ENCODE assay signal across 13 mouse cellular contexts in genomic region chr2:93961716-93962115, GRCm38 (mm10). TPM values are rescaled to one million over a fixed set of nuclear protein-coding genes. Genes with fewer than 3 reads are reported as not detected.
A peak's percentile ranks its signal among the peaks of the same experiment; 100 is the strongest.
DNase-seq lines count a peak whose midpoint lies in the region; ATAC-seq lines count a peak whose summit lies in the region.
"Had no signal": no experiment of that assay in that cellular context is flagged by ENCODE, and none has a peak within 500 bp of the region (broad histone marks: within the 10 kb centered on the region; RNA-seq: fewer than 3 reads in every experiment).

No protein-coding gene starts in this region.

- H3K4me3 ChIP-seq in kidney, embryonic 16.5 days (ENCODE audit: low read length), result no peak overlapping the region
- H3K4me3 ChIP-seq in hindbrain, embryonic 13.5 days, result no peak overlapping the region
- H3K4me3 ChIP-seq: neural tube, embryonic 12.5 days had no signal

- H3K36me3 ChIP-seq in kidney, embryonic 16.5 days (ENCODE audit: insufficient read depth, low read length), result no peaks in the 10 kb centered on the region
- no peaks in the 10 kb centered on the region for H3K36me3 ChIP-seq in hindbrain, embryonic 13.5 days
- H3K36me3 ChIP-seq: neural tube, embryonic 12.5 days had no signal

- peaks cover 14% of the 10 kb centered on the region for H3K27me3 ChIP-seq in kidney, embryonic 16.5 days (ENCODE audit: insufficient read depth, low read length)
- H3K27me3 ChIP-seq in hindbrain, embryonic 13.5 days, result peaks cover 27% of the 10 kb centered on the region

- peaks cover 5% of the 10 kb centered on the region; the same call in 1 of the 2 replicates for H3K4me1 ChIP-seq in kidney, embryonic 16.5 days (ENCODE audit: insufficient read depth, low read length)
- H3K4me1 ChIP-seq in hindbrain, embryonic 13.5 days (replicated peaks), result peaks cover 27% of the 10 kb centered on the region

- no peak overlapping the region for H3K27ac ChIP-seq in kidney, embryonic 16.5 days (ENCODE audit: low read length)
- no peak overlapping the region for H3K27ac ChIP-seq in hindbrain, embryonic 13.5 days
- H3K27ac ChIP-seq: neural tube, embryonic 12.5 days had no signal

- H3K9ac ChIP-seq in kidney, embryonic 16.5 days (replicated peaks; ENCODE audit: low read length), result no peak overlapping the region
- H3K9ac ChIP-seq in hindbrain, embryonic 13.5 days, result no peak overlapping the region
- H3K9ac ChIP-seq: neural tube, embryonic 12.5 days had no signal

- DNase-seq in kidney, adult 18-20 months, result peak; percentile 33
- DNase-seq in cerebellum, postnatal 25 days, result peak; percentile 90
- DNase-seq in kidney, postnatal 36 days, result peak; percentile 56 to 70
- no peak for DNase-seq in urinary bladder, postnatal 4 days (ENCODE audit: low spot score in 2 of 2)

- 67% methylated on average over 8 of the region's 8 CpGs for WGBS in kidney, embryonic 16.5 days
- 77% methylated on average over 8 of the region's 8 CpGs for WGBS in hindbrain, embryonic 13.5 days

- no peak overlapping the region for H3K4me2 ChIP-seq in kidney, embryonic 16.5 days (replicated peaks; ENCODE audit: low read depth, low read length)
- no peak overlapping the region for H3K4me2 ChIP-seq in hindbrain, embryonic 13.5 days
- H3K4me2 ChIP-seq: neural tube, embryonic 12.5 days had no signal

- H3K9me3 ChIP-seq in kidney, embryonic 16.5 days (ENCODE audit: low read length), result no peaks in the 10 kb centered on the region
- no peaks in the 10 kb centered on the region for H3K9me3 ChIP-seq in hindbrain, embryonic 13.5 days
- H3K9me3 ChIP-seq: neural tube, embryonic 12.5 days had no signal

- no peak for ATAC-seq in kidney, embryonic 16.5 days (ENCODE audit: low FRiP score, low TSS enrichment)
- peak; percentile 65 for ATAC-seq in cerebellum, adult (ENCODE audit: insufficient number of reproducible peaks, low FRiP score, low TSS enrichment)
- ATAC-seq in hindbrain, embryonic 13.5 days (ENCODE audit: low FRiP score), result no peak
- ATAC-seq in megakaryocyte progenitor cell, adult 5-6 weeks (replicated peaks; ENCODE audit: poor library complexity), result no peak
- ATAC-seq: hindbrain, embryonic 16.5 days had no signal

RNA-seq across cellular contexts. Expression of gene Gm13889, which starts 4.7 kb away (rescaled TPM):
- 9.5 and 10.0 TPM in 2 replicates for polyA plus RNA-seq in kidney, embryonic 16.5 days (2015; fragmentation: Nextera tagmentation; extraction: Ambion mirVana)
- polyA plus RNA-seq in hindbrain, embryonic 13.5 days (2015; fragmentation: Nextera tagmentation; extraction: Ambion mirVana), result 5.3 and 6.4 TPM in 2 replicates
- not detected in 2 replicates for total RNA-seq in megakaryocyte progenitor cell, adult 5-6 weeks (2015)
- total RNA-seq in megakaryocyte progenitor cell, adult 5-6 weeks (2017), result not detected in 2 replicates

RNA-seq across cellular contexts. Expression of gene Gm27027, which starts 34.4 kb away (rescaled TPM):
- polyA plus RNA-seq in kidney, embryonic 16.5 days (2015; fragmentation: Nextera tagmentation; extraction: Ambion mirVana), result not detected in 2 replicates
- not detected in 2 replicates for polyA plus RNA-seq in hindbrain, embryonic 13.5 days (2015; fragmentation: Nextera tagmentation; extraction: Ambion mirVana)
- total RNA-seq in megakaryocyte progenitor cell, adult 5-6 weeks (2015), result not detected in 2 replicates
- total RNA-seq in megakaryocyte progenitor cell, adult 5-6 weeks (2017), result not detected in 2 replicates
- total RNA-seq: left cerebral cortex, postnatal 25 days; megakaryocyte, adult 5-6 weeks had no signal
- polyA plus RNA-seq: hindbrain, embryonic 16.5 days; neural tube, embryonic 12.5 days; spleen, adult 2 months had no signal

RNA-seq across cellular contexts. Expression of gene Alkbh3, which starts 48.9 kb away (rescaled TPM):
- polyA plus RNA-seq in kidney, embryonic 16.5 days (2015; fragmentation: Nextera tagmentation; extraction: Ambion mirVana), result 67.3 and 67.5 TPM in 2 replicates
- polyA plus RNA-seq in hindbrain, embryonic 13.5 days (2015; fragmentation: Nextera tagmentation; extraction: Ambion mirVana), result 46.3 and 48.5 TPM in 2 replicates
- total RNA-seq in megakaryocyte progenitor cell, adult 5-6 weeks (2015), result 58.3 and 101 TPM in 2 replicates
- 25.2 and 35.2 TPM in 2 replicates for total RNA-seq in megakaryocyte progenitor cell, adult 5-6 weeks (2017)

Comparison
In these comparisons a context has a peak if more than half of its experiments do, and no peak if none do; other contexts are left out.
1. DNase-seq: peak in kidney, adult 18-20 months (single experiment), cerebellum, postnatal 25 days (2 of 2) and kidney, postnatal 36 days (2 of 2); none in urinary bladder, postnatal 4 days (0 of 2).